Mouse (Mus musculus) limb, embryonic 10.5 days (tissue): ENCODE measurements at regions not wholly inside any gene's neighbourhood (a gene's known extent, or its start where the extent isn't known, plus 50 kb on each side); places are given as distances from the start of the nearest gene placed in this dataset.

ENCODE experiments used
- DNase-seq: peaks from one replicate; pipeline ENCODE4 v3.0.0-alpha.2; 2017; ENCODE audit warnings: low spot score
- H3K27ac ChIP-seq: fragments of 300-500 bp; sonication (generic); 2 replicates; pipeline ENCODE4 v1.5.1; 2016; ENCODE audit warnings: mild to moderate bottlenecking
- H3K27me3 ChIP-seq: fragments of 300-500 bp; sonication (generic); 2 replicates; pipeline ENCODE4 v1.6.1; 2016; ENCODE audit warnings: low read depth, mild to moderate bottlenecking; ENCODE audit not compliant: poor library complexity, severe bottlenecking
- H3K36me3 ChIP-seq: fragments of 300-500 bp; sonication (generic); 2 replicates; pipeline ENCODE4 v1.6.1; 2016; ENCODE audit warnings: mild to moderate bottlenecking, moderate library complexity
- H3K4me1 ChIP-seq: fragments of 300-500 bp; sonication (generic); 2 replicates; pipeline ENCODE4 v1.6.1; 2016
- H3K4me3 ChIP-seq: fragments of 300-500 bp; sonication (generic); 2 replicates; pipeline ENCODE4 v1.5.1; 2016; ENCODE audit warnings: mild to moderate bottlenecking, moderate library complexity
- H3K9me3 ChIP-seq: fragments of 300-500 bp; sonication (generic); replicated peaks from 2 replicates; pipeline ENCODE4 v1.6.1; 2016; ENCODE audit warnings: mild to moderate bottlenecking
- WGBS: fragments of 180-500 bp; shearing (Covaris S2); methylation state at CpG from one replicate; pipeline ENCODE4 v1.1.7; 2016; 5-methylcytosine and 5-hydroxymethylcytosine counted together

GRCm38 (mm10) chr15:87173096-87173495 is 371.0 kb upstream of the Fam19a5 start:
- Histone ChIP-seq H3K27me3 (no peaks in the 10 kb centered on the region), H3K27ac (no peak overlapping the region), H3K4me1 (no peaks in the 10 kb centered on the region), H3K4me3 (no peak overlapping the region), H3K9me3 (no peaks in the 10 kb centered on the region), H3K36me3 (no peaks in the 10 kb centered on the region)
- no peak for DNase-seq
- 96% methylated on average over 2 of the region's 2 CpGs for WGBS

GRCm38 (mm10) chr15:87178646-87179045 is 365.5 kb upstream of the Fam19a5 start:
- H3K9me3 ChIP-seq = no peaks in the 10 kb centered on the region
- DNase-seq = no peak
- H3K27ac ChIP-seq = no peak overlapping the region
- 91% methylated on average over 7 of the region's 7 CpGs for WGBS
- no peaks in the 10 kb centered on the region for H3K4me1 ChIP-seq
- H3K36me3 ChIP-seq = no peaks in the 10 kb centered on the region
- no peak overlapping the region for H3K4me3 ChIP-seq
- H3K27me3 ChIP-seq = no peaks in the 10 kb centered on the region

- Histone ChIP-seq H3K36me3 (no peaks in the 10 kb centered on the region), H3K27me3 (no peaks in the 10 kb centered on the region), H3K4me1 (no peaks in the 10 kb centered on the region), H3K4me3 (no peak overlapping the region), H3K9me3 (no peaks in the 10 kb centered on the region), H3K27ac (no peak overlapping the region)
- 81% methylated on average over 1 of the region's 1 CpGs for WGBS
- no peak for DNase-seq
Observed at GRCm38 (mm10) chr15:87180836-87181235, 363.3 kb upstream of the Fam19a5 start.

GRCm38 (mm10) chr15:87184248-87184647 is 359.9 kb upstream of the Fam19a5 start:
- WGBS = 72% methylated on average over 7 of the region's 7 CpGs
- Histone ChIP-seq H3K9me3 (no peaks in the 10 kb centered on the region), H3K27me3 (no peaks in the 10 kb centered on the region), H3K27ac (no peak overlapping the region), H3K4me1 (no peaks in the 10 kb centered on the region), H3K4me3 (no peak overlapping the region), H3K36me3 (no peaks in the 10 kb centered on the region)
- no peak for DNase-seq

GRCm38 (mm10) chr15:87188816-87189455 is 355.2 kb upstream of the Fam19a5 start:
- H3K36me3 ChIP-seq = no peaks in the 10 kb centered on the region
- no peak overlapping the region for H3K27ac ChIP-seq
- 85% methylated on average over 9 of the region's 9 CpGs for WGBS
- no peak for DNase-seq
- no peak overlapping the region for H3K4me3 ChIP-seq
- H3K27me3 ChIP-seq = no peaks in the 10 kb centered on the region
- H3K9me3 ChIP-seq = no peaks in the 10 kb centered on the region
- H3K4me1 ChIP-seq = no peaks in the 10 kb centered on the region

- no peaks in the 10 kb centered on the region for H3K36me3 ChIP-seq
- no peak overlapping the region for H3K4me3 ChIP-seq
- no peak for DNase-seq
- H3K27ac ChIP-seq = no peak overlapping the region
- no peaks in the 10 kb centered on the region for H3K27me3 ChIP-seq
- H3K4me1 ChIP-seq = no peaks in the 10 kb centered on the region
- 79% methylated on average over 4 of the region's 4 CpGs for WGBS
- no peaks in the 10 kb centered on the region for H3K9me3 ChIP-seq
Observed at GRCm38 (mm10) chr15:87191901-87192300, 352.2 kb upstream of the Fam19a5 start.

- no peak overlapping the region for H3K27ac ChIP-seq
- H3K4me3 ChIP-seq = no peak overlapping the region
- no peaks in the 10 kb centered on the region for H3K9me3 ChIP-seq
- no peaks in the 10 kb centered on the region for H3K27me3 ChIP-seq
- no peaks in the 10 kb centered on the region for H3K36me3 ChIP-seq
- WGBS = 73% methylated on average over 6 of the region's 6 CpGs
- DNase-seq = no peak
- H3K4me1 ChIP-seq = no peaks in the 10 kb centered on the region
Observed at GRCm38 (mm10) chr15:87196306-87196893, 347.7 kb upstream of the Fam19a5 start.

GRCm38 (mm10) chr15:87199641-87200040 is 344.5 kb upstream of the Fam19a5 start:
- DNase-seq = no peak
- H3K4me3 ChIP-seq = no peak overlapping the region
- no peaks in the 10 kb centered on the region for H3K27me3 ChIP-seq
- no peak overlapping the region for H3K27ac ChIP-seq
- WGBS = 91% methylated on average over 8 of the region's 8 CpGs
- no peaks in the 10 kb centered on the region for H3K9me3 ChIP-seq
- H3K4me1 ChIP-seq = no peaks in the 10 kb centered on the region
- no peaks in the 10 kb centered on the region for H3K36me3 ChIP-seq

GRCm38 (mm10) chr15:87200282-87201048 is 343.6 kb upstream of the Fam19a5 start:
- 87% methylated on average over 19 of the region's 19 CpGs for WGBS
- H3K36me3 ChIP-seq = no peaks in the 10 kb centered on the region
- no peaks in the 10 kb centered on the region for H3K27me3 ChIP-seq

GRCm38 (mm10) chr15:87201055-87201454 is 343.0 kb upstream of the Fam19a5 start:
- no peak overlapping the region for H3K4me3 ChIP-seq
- no peaks in the 10 kb centered on the region for H3K36me3 ChIP-seq
- no peaks in the 10 kb centered on the region for H3K27me3 ChIP-seq
- no peak overlapping the region for H3K27ac ChIP-seq
- no peaks in the 10 kb centered on the region for H3K9me3 ChIP-seq
- WGBS = 83% methylated on average over 7 of the region's 7 CpGs
- DNase-seq = no peak
- H3K4me1 ChIP-seq = no peaks in the 10 kb centered on the region

More at GRCm38 (mm10) chr15:87200282-87201048, 343.6 kb upstream of the Fam19a5 start:
- H3K27ac ChIP-seq = no peak overlapping the region
- H3K4me1 ChIP-seq = no peaks in the 10 kb centered on the region
- no peak overlapping the region for H3K4me3 ChIP-seq
- no peak for DNase-seq
- no peaks in the 10 kb centered on the region for H3K9me3 ChIP-seq

- DNase-seq = no peak
- no peaks in the 10 kb centered on the region for H3K36me3 ChIP-seq
- no peak overlapping the region for H3K4me3 ChIP-seq
- no peaks in the 10 kb centered on the region for H3K9me3 ChIP-seq
- no peaks in the 10 kb centered on the region for H3K27me3 ChIP-seq
- H3K4me1 ChIP-seq = no peaks in the 10 kb centered on the region
- 76% methylated on average over 3 of the region's 3 CpGs for WGBS
- H3K27ac ChIP-seq = no peak overlapping the region
Observed at GRCm38 (mm10) chr15:87229951-87230350, 314.1 kb upstream of the Fam19a5 start.

GRCm38 (mm10) chr15:87236096-87236495 is 308.0 kb upstream of the Fam19a5 start:
- Histone ChIP-seq H3K4me3 (no peak overlapping the region), H3K36me3 (no peaks in the 10 kb centered on the region), H3K4me1 (no peaks in the 10 kb centered on the region), H3K27me3 (no peaks in the 10 kb centered on the region), H3K9me3 (no peaks in the 10 kb centered on the region), H3K27ac (no peak overlapping the region)
- DNase-seq = no peak
- 88% methylated on average over 3 of the region's 3 CpGs for WGBS

- WGBS = 93% methylated on average over 11 of the region's 11 CpGs
- no peak for DNase-seq
Observed at GRCm38 (mm10) chr15:87239057-87239456, 305.0 kb upstream of the Fam19a5 start.

More at GRCm38 (mm10) chr15:87239057-87239456, 305.0 kb upstream of the Fam19a5 start:
- Histone ChIP-seq H3K9me3 (no peaks in the 10 kb centered on the region), H3K27me3 (no peaks in the 10 kb centered on the region), H3K4me1 (no peaks in the 10 kb centered on the region), H3K4me3 (no peak overlapping the region), H3K27ac (no peak overlapping the region), H3K36me3 (no peaks in the 10 kb centered on the region)
